Mouse (Mus musculus): ENCODE data around the gene Itgb6. TPM values are rescaled to one million over a fixed set of nuclear protein-coding genes. Genes with fewer than 3 reads are reported as not detected.

Gene Itgb6
- polyA plus RNA-seq, 1 experiment from 2014 or later: 0.19 TPM

Other genes with a start within 250 kb of the Itgb6 start
- 0.66 and 0.97 TPM in 2 replicates for gene Pla2r1, start 169.3 kb downstream of the Itgb6 start, polyA plus RNA-seq (2015; fragmentation: Nextera tagmentation; extraction: Ambion mirVana)
- 62.3 and 71.4 TPM in 2 replicates for gene Rbms1, start 240.5 kb upstream of the Itgb6 start, polyA plus RNA-seq (2015; fragmentation: Nextera tagmentation; extraction: Ambion mirVana)